Mouse (Mus musculus) cerebellum, postnatal 36 days (tissue): ENCODE measurements around the gene Olfr1128.
"Not testable (repeated sequence)": the region's sequence is repeated elsewhere in the genome, so short reads cannot be mapped to it uniquely, and the experiment has no call there.

Experiments used
- DNase-seq, 2 experiments: peaks; one replicate each; pipeline ENCODE4 v3.0.0; 2021 to 2022; ENCODE audit warnings: mixed read lengths in 2 of 2

The Olfr1128 gene

GRCm38 (mm10) chr2:87545442-87545841 lies at the start of gene Olfr1128:
Gene Olfr1128 (minus strand): TSS chr2:87545542.
- no peak for DNase-seq

GRCm38 (mm10) chr2:87573602-87574001 lies 28.3 kb upstream of the Olfr1128 start, which contains the start of gene Olfr1129:
Gene Olfr1129 (plus strand): TSS chr2:87573902.
- DNase-seq = not testable (repeated sequence)

- no peak for DNase-seq
These were observed 10.5 kb downstream of the Olfr1128 start for GRCm38 (mm10) chr2:87534826-87535225.

DNA sequence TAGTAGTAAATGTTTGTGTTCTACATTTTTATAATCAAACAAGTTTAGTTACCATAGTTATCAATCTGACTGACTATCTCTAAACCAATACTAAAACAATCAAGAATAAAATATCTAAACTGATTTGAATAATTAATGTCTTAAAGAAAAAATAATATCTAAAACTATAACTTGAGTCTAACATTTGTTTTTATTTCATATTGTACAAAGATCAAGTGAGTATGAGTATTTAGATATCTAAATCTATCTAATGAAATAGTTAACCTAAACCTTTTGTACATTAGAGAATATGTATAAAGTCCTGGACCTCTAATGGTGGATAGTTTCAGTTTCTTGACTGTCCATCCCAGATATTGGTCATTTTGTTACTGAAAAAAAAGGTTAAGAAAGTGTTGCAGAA lies 13.8 kb downstream of the Olfr1128 start, which contains the start of gene Olfr153:
Gene Olfr153 (plus strand): TSS at position 301 of the 400 bp plus-strand sequence.
- DNase-seq = no peak

GRCm38 (mm10) chr2:87525899-87526616 lies 19.3 kb downstream of the Olfr1128 start:
- peak in 1 of 2 experiments; percentile 9 for DNase-seq

DNA sequence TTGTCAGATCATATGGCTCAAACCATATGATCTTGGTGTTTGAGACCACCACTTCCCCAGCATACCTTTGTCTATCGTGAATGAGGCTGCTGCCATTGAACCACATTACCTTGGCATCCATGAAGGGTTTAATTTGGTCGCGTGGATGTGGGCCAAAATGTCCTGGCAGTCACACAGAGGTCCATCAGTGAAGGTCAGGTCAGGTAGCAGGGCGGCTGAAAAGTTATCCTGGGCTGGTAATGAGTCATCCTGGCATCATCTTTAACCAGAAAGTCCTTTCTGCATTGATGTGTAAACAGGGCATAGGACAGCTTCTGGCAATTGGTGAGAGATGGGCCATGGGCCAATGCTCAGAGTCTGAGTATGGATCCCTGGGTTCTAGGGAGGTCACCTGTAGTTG lies 24.7 kb downstream of the Olfr1128 start:
- no peak for DNase-seq

DNA sequence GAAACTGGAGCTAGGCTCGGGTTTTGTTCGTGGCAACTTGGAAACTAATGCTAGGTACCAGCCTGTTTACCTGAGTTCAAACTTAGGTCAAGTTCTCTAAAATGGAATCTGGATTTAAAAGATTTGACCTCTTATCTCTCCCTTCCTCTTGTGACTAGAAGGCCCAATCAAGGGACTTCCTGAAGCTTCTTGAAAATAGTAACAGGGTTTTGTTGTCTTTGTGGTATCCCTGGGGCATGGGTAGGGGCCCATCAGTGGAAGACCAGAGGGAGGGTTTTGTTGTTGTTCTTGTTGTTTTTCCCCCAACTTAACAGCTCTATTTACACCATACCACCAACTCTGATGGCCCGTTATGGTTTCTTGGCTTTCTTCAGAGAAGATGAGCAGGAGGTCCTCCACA lies 28.8 kb downstream of the Olfr1128 start:
- no peak for DNase-seq

DNA sequence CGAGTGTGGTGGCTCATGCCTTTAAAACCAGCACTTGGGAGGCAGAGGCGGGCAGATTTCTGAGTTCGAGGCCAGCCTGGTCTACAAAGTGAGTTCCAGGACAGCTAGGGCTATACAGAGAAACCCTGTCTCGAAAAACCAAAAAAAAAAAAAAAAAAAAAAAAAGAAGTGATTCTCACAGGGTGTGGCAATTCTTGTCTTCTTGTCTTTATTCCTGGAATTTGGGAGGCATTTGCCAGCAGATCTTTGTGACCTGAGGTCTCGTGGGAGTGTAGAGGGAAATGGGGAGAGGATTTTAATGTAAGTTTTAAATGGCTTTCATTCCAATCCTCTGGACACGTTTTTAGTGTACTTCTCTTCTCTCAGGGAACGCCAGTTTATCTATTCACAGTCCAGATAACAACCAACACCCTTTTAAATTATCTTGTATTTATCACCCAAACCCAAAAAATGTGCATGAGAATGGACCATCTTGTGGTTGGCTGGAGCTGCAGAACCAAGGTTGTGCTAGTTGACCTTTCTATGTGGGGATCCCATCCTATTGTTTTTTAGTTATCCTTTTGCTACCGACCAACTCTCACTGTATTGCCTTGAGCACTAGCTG lies 29.8 kb downstream of the Olfr1128 start:
- DNase-seq = no peak

DNA sequence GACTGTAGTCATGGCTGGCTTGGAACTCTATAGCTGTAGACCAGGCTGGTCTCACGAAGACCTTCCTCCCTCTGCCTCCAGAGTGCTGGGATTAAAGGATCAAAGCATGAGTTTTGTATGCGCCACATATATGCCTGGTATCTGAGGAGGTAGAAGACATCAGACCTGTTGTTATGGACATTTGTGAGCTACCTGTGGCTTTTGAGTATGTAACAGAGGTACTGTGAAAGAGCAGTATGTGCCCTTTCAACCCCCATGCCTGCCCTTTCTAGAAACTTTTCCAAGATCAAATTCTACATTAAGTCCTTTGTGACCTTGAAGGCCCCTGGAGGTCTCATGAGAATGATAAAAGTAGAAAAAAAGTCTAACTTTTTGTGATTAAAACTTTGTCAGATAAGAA lies 30.3 kb downstream of the Olfr1128 start:
- DNase-seq = no peak

- no peak for DNase-seq
These were observed 39.1 kb downstream of the Olfr1128 start, which contains the start of gene Pramel6 for GRCm38 (mm10) chr2:87506265-87506664. Gene Pramel6 (plus strand): TSS chr2:87506565.

GRCm38 (mm10) chr2:87496993-87497392 lies 48.3 kb downstream of the Olfr1128 start, which contains the start of gene Pramel7:
Gene Pramel7 (minus strand): TSS chr2:87497093.
- DNase-seq = not testable (repeated sequence)
